Mouse (Mus musculus): ENCODE measurements around the gene Dimt1.

DNA sequence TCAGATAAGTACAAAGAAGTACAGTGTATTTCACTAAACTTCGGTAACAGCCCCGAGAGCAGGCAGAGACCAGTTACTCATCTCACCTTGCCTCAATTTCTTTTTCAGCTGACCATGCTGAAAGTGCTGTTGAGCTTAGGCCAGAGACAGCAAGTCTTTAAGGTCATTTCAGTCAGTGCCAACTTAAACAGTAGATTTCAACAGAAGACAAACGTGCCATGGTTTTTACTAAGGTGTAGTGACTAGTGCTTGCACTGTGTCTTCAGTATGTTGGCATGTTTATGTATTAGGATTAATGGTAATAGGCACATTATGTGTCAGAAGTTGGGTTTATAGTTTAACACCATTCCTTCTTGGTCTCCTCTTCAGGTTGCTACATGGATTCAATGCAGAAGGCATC is 11.4 kb downstream of the Dimt1 start:
- no peak for TF ChIP-seq POLR2A (IDR thresholded peaks at IDR 0.05; ENCODE audit: extremely low read depth, insufficient read depth, low read length)
- no peak for TF ChIP-seq CTCF (IDR thresholded peaks at IDR 0.05; ENCODE audit: low read depth, low read length)

Measured in liver, adult 2 months (tissue).